Mouse (Mus musculus) brain, adult 2 months (tissue): ENCODE measurements around the gene Scgb2b21.
"Not testable (repeated sequence)": the region's sequence is repeated elsewhere in the genome, so short reads cannot be mapped to it uniquely, and the experiment has no call there.

Experiments used
- DNase-seq: peaks from one replicate; pipeline ENCODE4 v3.0.0; 2011; ENCODE audit warnings: low read depth, low spot score

Gene Scgb2b21

DNA sequence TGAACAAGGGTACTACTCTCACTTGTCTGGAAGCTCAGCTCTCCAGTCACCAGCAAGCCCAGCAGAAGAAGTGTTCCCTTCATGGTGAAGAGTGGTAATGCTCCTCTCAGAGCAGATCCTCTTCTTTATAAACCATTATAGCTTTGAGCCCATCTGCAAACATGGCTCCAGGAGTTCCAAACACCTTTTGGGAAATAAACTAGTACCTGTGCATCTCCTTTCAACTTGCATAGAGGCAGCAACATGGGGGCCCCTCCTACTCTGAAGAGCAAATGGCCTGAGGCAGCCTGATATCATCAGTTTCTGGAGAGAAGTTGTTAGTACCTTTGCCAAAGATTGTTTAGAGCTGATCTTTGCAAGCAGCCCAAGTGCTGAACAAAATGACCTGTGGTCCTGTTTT is at the start of gene Scgb2b21:
Gene Scgb2b21 (minus strand): TSS at position 101 of the 400 bp plus-strand sequence.
- DNase-seq = no peak

DNA sequence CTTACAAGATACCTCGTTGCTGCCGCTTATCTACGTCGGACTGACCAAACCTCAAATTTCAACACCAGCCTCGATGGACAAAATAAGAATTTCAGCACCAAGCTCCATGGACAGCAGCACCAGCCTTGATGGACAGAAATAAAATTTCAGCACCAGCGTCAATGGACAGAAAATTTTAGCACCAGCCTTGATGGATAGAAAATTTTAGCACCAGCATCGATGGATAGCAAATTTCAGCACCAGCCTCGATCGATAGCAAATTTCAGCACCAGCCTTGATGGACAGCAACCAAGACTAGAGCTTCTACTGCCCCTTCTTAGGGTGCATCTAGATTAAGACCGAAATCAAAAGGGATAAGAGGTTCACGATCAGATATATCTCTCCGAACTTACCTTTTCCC is 23.2 kb upstream of the Scgb2b21 start:
- not testable (repeated sequence) for DNase-seq
